Mouse (Mus musculus): ENCODE results near the gene Ikbkg.
"Not testable (repeated sequence)": the region's sequence is repeated elsewhere in the genome, so short reads cannot be mapped to it uniquely, and the experiment has no call there.

Ikbkg gene

DNA sequence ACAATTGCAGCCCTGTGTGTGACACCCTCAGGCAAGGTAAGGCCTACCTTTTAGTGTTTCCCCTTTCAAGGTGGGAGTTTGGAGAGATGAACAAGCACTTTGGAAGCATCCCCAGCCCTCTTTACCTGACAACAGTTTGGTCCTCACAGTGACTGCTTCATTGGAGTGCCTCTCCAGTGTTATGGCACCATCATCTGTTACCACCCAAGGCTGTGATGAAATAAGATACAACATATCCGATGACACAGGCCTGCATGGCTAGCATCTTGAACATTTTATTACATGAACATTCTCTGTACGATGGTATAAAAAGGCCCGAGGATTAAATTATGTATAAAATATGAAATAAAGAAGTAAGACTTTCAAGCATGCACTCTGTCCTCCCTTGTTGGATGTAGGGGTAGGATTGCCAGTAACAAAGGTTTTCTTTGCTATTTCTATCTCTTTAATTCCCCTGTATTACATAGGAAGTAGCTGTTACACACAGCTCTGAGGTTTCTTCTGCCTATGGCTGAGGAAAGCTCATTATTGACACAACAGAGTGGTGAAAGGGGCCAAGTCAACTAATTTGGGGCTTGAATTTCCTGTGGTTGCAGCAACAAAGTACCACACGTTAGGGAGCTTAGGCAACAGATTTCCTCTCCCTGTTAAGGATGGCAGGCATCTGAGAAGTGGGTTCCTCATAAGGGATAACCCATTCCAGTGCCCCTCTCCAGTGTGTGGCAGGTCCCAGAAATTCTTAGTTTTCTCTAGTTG lies 58.2 kb downstream of the Ikbkg start:
- DNase-seq (ENCODE audit: low read depth): no peak

DNA sequence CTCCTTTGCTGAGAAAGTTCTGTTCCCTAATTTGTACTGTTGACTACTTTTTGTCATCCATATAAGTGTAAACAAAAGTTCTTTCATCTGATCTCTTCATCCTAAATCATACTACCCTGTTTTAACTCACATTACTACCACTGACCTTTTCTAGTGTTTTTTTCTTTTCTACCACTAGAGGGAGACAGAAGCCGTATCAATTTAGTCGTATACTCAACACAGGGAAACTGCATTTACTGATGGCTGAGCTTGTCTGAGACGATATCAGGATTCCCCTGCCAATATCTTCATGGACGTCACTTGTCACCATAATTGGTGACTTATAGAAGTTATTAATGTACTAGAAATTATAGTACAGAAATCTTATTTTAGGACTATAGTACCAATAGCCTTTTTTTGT lies 59.7 kb downstream of the Ikbkg start:
- peak; percentile 55 for DNase-seq (ENCODE audit: low read depth)

DNA sequence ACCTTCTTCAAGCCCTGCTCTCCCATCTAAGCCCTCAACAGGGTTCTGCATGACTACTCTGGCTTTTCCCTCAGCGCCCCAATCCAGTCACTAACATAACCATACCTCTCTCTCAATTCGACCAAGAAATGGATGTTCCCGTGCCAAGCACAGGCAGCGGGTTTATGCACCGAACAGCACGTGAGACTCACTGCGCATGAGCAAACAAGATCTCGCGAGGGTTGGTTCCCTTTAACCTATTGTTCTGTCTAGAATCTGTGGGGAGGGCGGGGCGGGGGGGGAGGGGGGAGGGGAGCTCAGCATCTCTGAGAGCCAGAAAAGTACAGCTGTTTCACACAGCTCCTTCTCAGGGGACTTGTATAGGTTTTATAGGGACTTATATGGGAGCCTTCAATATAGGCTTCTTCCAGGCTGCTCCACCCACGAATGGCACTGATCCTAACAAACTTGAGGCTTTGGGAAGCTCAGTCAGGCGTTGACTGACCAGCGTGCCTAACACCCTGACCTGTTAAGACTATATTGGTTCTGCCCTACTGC lies 88.3 kb downstream of the Ikbkg start, which contains the start of gene Gm6880:
Gene Gm6880 (minus strand): TSS at position 51 of the 537 bp plus-strand sequence.
- not testable (repeated sequence) for DNase-seq (ENCODE audit: low read depth)

DNA sequence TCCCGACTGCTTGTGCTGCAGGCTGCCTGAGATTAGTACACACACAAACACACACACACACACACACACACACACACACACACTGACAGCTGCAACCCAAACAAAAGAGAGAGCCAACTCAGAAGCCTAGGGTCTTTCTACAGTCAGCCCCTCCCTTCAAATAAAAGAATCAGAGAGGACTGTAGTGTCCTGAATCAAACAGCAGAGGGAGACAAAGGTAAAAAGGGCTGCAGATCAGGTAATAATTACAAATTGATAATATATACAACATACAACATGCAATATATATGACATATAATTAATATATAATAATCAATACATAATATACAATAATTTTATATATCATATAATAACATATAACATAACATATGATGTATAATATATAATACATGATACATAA lies 104.0 kb downstream of the Ikbkg start:
- DNase-seq (ENCODE audit: low read depth): no peak

All from naive thymus-derived CD4-positive, alpha-beta T cell, adult 2 months (primary cell).